Mouse (Mus musculus): ENCODE data around the gene Msh5.

- no peak for TF ChIP-seq CTCF (IDR thresholded peaks at IDR 0.05)
- no peak for TF ChIP-seq EP300 (IDR thresholded peaks at IDR 0.05)
Measured at GRCm38 (mm10) chr17:34994751-34995150, 51.8 kb downstream of the Msh5 start.

Data from lung, postnatal 0 days (tissue).